Mouse (Mus musculus) kidney, embryonic 14.5 days (tissue): ENCODE data around the gene Emcn. TPM values are rescaled to one million over a fixed set of nuclear protein-coding genes. Genes with fewer than 3 reads are reported as not detected.

ENCODE experiments used
- ATAC-seq: fragments of 200-750 bp; cut with Nextera tagmentation; 2 replicates; pipeline ENCODE4 v1.8.0; 2017; ENCODE audit warnings: moderate number of reproducible peaks, mild to moderate bottlenecking, moderate TSS enrichment, moderate library complexity; ENCODE audit not compliant: low FRiP score, low TSS enrichment
- H3K27ac ChIP-seq: fragments of 300-500 bp; sonication (generic); 2 replicates; pipeline ENCODE4 v1.5.1; 2014; ENCODE audit warnings: low read depth, mild to moderate bottlenecking, low read length, moderate library complexity, mixed read lengths
- H3K27me3 ChIP-seq: fragments of 300-500 bp; sonication (generic); 2 replicates; pipeline ENCODE4 v1.6.1; 2014; ENCODE audit warnings: mild to moderate bottlenecking, low read length; ENCODE audit not compliant: control insufficient read depth, insufficient read depth
- H3K36me3 ChIP-seq: fragments of 300-500 bp; sonication (generic); 2 replicates; pipeline ENCODE4 v1.6.1; 2014; ENCODE audit warnings: low read length, mixed read lengths; ENCODE audit not compliant: control insufficient read depth, insufficient read depth
- H3K4me1 ChIP-seq: fragments of 300-500 bp; sonication (generic); 2 replicates; pipeline ENCODE4 v1.6.1; 2014; ENCODE audit warnings: low read length, mixed read lengths; ENCODE audit not compliant: control insufficient read depth, insufficient read depth
- H3K4me2 ChIP-seq: fragments of 300-500 bp; sonication (generic); replicated peaks from 2 replicates; pipeline ENCODE4 v1.6.1; 2014; ENCODE audit warnings: low read depth, mild to moderate bottlenecking, low read length
- H3K4me3 ChIP-seq: fragments of 300-500 bp; sonication (generic); 2 replicates; pipeline ENCODE4 v1.5.1; 2014; ENCODE audit warnings: mild to moderate bottlenecking, low read length
- H3K9ac ChIP-seq: fragments of 300-500 bp; sonication (generic); 2 replicates; pipeline ENCODE4 v1.6.1; 2014; ENCODE audit warnings: low read depth, mild to moderate bottlenecking, low read length, moderate library complexity
- H3K9me3 ChIP-seq: fragments of 300-500 bp; sonication (generic); 2 replicates; pipeline ENCODE4 v1.6.1; 2016; ENCODE audit warnings: low read length; ENCODE audit not compliant: control insufficient read depth
- WGBS: fragments of 180-500 bp; shearing (Covaris S2); extraction: QIAGEN DNeasy Blood & Tissue Kit; methylation state at CpG from one replicate; pipeline ENCODE4 v1.1.7; 2014; 5-methylcytosine and 5-hydroxymethylcytosine counted together
- polyA plus RNA-seq: library from polyadenylated mRNA; unstranded; fragments of >200 nt; fragmentation: Nextera tagmentation; extraction: Ambion mirVana; gene quantifications from 2 replicates; pipeline ENCODE4 v1.2.1, GENCODE M21; 2014

Emcn gene
- polyA plus RNA-seq: 94.7 and 114 TPM in 2 replicates

DNA sequence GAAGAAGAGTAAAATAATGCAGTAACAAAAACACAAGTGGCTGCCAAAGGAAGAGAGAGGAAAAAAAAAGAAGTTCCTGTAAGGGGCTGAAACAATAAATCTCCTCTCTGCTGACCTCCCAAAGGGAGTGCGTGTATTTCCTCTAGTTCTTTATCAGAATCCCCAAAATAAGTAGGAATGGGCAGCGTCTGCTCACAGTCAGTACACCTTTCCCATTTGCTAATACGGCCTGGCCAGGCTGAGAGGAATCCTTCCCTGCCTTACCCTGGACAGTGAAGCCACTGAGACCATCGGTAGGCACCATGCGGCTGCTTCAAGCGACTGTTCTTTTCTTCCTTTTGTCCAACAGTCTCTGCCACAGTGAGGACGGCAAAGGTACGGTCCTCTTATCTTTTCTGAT, at the start of gene Emcn:
Gene Emcn (plus strand): TSS at position 130 of the 400 bp plus-strand sequence.
- WGBS: 42% methylated on average over 8 of the region's 8 CpGs
- Histone ChIP-seq H3K9ac (peak within 1 kb of the TSS; percentile 19; the same call in 1 of the 2 replicates), H3K4me3 (peak within 1 kb of the TSS; percentile 28), H3K27me3 (no peaks in the 10 kb centered on the region), H3K4me1 (no peaks in the 10 kb centered on the region), H3K9me3 (no peaks in the 10 kb centered on the region), H3K4me2 (peak within 1 kb of the TSS; percentile 12; the same call in 1 of the 2 replicates), H3K36me3 (no peaks in the 10 kb centered on the region), H3K27ac (peak within 1 kb of the TSS; percentile 65; the same call in 1 of the 2 replicates)
- ATAC-seq: peak; percentile 49; the same call in 1 of the 2 replicates

DNA sequence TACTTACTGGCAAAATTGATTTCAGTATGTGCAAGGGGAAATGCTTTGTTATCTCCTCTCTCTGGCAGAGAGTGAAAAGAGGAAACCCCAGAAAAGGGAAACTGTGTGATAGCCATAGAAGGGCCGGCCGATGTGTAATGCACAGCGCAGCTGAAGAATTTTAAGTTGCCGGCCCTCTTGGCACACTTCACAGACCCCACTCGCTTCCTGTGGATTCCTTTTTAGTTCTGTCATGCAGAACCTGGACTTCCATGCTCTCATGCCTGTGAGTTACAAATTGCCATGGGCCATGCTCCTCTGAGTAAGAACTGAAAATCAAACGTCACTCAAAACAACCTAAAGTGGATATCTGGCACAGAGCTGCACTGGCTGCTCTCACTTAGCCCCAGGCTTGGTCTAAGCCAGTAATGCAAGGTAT, 47.7 kb upstream of the Emcn start:
- no peak overlapping the region for H3K4me3 ChIP-seq
- H3K27me3 ChIP-seq: no peaks in the 10 kb centered on the region
- H3K9me3 ChIP-seq: no peaks in the 10 kb centered on the region
- no peak overlapping the region for H3K27ac ChIP-seq
- H3K9ac ChIP-seq: no peak overlapping the region
- 0 out of 2 replicates have a peak, but pooled peaks have one; percentile 24 for ATAC-seq
- H3K4me1 ChIP-seq: peaks cover 15% of the 10 kb centered on the region; the same call in 1 of the 2 replicates
- no peaks in the 10 kb centered on the region for H3K36me3 ChIP-seq
- peak overlapping the region; percentile 19; the same call in 1 of the 2 replicates for H3K4me2 ChIP-seq
- WGBS: 34% methylated on average over 6 of the region's 6 CpGs

DNA sequence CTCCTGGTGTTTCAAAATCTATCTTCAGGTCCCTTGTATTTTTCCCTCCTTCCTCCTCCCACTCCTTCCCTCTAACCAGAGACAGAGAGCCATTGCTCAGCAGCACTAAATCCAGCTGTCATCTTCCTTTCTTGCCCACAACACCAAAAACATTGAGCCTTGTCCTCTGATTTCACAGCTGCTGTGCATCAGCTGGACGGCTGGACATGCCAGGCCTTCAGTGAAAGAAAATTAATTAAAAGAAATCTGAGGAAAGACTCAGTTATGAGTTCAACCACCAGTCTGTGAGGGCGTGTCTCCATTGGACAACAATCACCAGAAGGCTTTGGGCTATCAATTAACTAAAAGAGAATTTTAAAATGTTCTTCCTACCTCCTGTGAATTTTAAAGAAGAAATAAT, 42.6 kb upstream of the Emcn start:
- Histone ChIP-seq H3K36me3 (no peaks in the 10 kb centered on the region), H3K27me3 (no peaks in the 10 kb centered on the region), H3K9ac (no peak overlapping the region), H3K9me3 (no peaks in the 10 kb centered on the region), H3K4me3 (no peak overlapping the region), H3K4me1 (peaks cover 3% of the 10 kb centered on the region; the same call in 1 of the 2 replicates), H3K27ac (no peak overlapping the region), H3K4me2 (no peak overlapping the region)
- 30% methylated on average over 2 of the region's 2 CpGs for WGBS
- ATAC-seq: peak; percentile 51; the same call in 1 of the 2 replicates

DNA sequence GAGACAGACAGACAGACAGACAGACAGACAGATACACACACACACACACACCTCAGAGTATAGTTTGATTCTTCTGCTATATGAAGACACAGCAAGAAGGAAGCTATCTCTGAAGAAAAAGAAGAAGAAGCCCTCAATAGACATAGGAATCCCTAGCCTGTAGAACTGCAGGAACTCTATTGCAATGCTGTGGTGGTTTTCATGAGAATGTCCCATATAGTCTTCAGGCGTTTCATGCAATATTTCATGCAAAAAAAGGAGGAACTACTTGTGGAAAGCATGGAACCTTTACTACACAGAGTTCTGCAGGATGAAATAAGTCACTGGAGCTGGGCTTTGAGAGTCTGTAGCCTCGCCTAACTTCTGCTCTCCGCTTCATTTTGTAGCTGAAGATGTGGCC, 40.7 kb upstream of the Emcn start:
- H3K36me3 ChIP-seq: no peaks in the 10 kb centered on the region
- H3K9ac ChIP-seq: no peak overlapping the region
- 71% methylated on average over 3 of the region's 3 CpGs for WGBS
- H3K4me2 ChIP-seq: no peak overlapping the region
- H3K4me3 ChIP-seq: no peak overlapping the region
- H3K27ac ChIP-seq: no peak overlapping the region
- no peaks in the 10 kb centered on the region for H3K9me3 ChIP-seq
- no peak for ATAC-seq
- H3K27me3 ChIP-seq: no peaks in the 10 kb centered on the region
- H3K4me1 ChIP-seq: peaks cover 3% of the 10 kb centered on the region; the same call in 1 of the 2 replicates

DNA sequence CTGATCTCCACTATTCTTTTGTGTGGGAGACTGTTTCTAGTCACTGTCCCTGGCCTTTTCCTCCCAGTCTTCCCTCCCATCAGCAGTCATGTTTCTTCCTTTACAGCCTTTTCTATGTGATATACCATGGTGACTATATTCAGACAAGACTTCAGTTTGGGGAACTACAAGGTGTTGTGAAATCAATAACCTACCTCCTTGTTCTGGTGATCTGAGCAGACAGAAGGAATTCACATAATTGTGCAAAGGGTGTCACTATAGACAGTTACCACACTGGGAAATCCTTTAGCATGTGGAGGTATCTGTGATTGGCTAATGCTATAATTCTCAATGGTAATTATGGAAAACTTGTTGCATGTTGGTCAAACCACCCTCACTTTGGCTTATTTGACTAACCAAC, 39.7 kb upstream of the Emcn start:
- H3K9me3 ChIP-seq: no peaks in the 10 kb centered on the region
- H3K36me3 ChIP-seq: no peaks in the 10 kb centered on the region
- no peak overlapping the region for H3K4me2 ChIP-seq
- no peaks in the 10 kb centered on the region for H3K27me3 ChIP-seq
- H3K4me3 ChIP-seq: no peak overlapping the region
- H3K9ac ChIP-seq: no peak overlapping the region
- H3K4me1 ChIP-seq: peaks cover 3% of the 10 kb centered on the region; the same call in 1 of the 2 replicates
- no peak for ATAC-seq
- H3K27ac ChIP-seq: no peak overlapping the region

DNA sequence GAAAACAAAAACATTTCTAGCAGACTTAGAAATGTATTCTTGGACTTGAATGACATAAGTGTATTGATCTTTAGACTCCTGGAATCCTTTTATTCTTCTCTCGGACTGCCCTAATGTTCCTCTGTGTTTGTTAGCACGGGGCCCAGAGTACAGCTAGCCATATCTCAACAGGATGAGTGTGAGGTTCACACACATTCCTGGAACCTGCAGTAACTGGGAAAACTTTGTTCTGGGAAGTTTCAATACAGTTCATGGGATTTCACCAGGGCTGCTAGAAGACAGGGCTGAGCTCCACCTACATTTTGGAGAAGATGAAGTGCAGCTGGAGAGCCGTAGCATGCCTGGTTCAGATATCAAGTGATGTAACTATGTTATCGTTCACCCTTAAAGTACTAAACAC, 38.1 kb upstream of the Emcn start:
- Histone ChIP-seq H3K4me3 (no peak overlapping the region), H3K27me3 (no peaks in the 10 kb centered on the region)
- 57% methylated on average over 4 of the region's 4 CpGs for WGBS

DNA sequence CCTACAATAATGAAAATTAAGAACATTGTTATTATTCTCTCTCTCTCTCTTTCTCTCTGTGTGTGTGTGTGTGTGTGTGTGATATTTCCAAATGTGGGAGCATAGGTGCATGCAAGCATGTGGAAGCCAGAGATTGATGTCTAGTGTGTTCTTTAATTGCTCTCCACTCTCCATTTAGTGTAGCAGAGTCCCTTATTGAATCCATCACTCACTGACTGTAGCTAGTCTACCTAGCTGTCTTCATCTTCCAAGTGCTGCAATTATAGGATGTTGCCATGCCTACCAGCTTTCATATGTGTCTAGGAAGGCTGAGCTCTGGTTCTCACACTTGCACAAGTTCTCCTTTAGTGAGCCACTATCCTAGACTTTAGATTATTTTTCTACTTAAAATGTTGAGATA, 30.9 kb upstream of the Emcn start:
- no peaks in the 10 kb centered on the region for H3K27me3 ChIP-seq
- no peaks in the 10 kb centered on the region for H3K4me1 ChIP-seq
- no peaks in the 10 kb centered on the region for H3K9me3 ChIP-seq
- no peak overlapping the region for H3K4me3 ChIP-seq
- no peak overlapping the region for H3K9ac ChIP-seq
- no peak for ATAC-seq
- no peak overlapping the region for H3K27ac ChIP-seq
- no peaks in the 10 kb centered on the region for H3K36me3 ChIP-seq
- H3K4me2 ChIP-seq: no peak overlapping the region

More for the DNA sequence above, 38.1 kb upstream of the Emcn start:
- Histone ChIP-seq H3K36me3 (no peaks in the 10 kb centered on the region), H3K9me3 (no peaks in the 10 kb centered on the region), H3K4me2 (no peak overlapping the region), H3K27ac (no peak overlapping the region), H3K9ac (no peak overlapping the region), H3K4me1 (peaks cover 3% of the 10 kb centered on the region; the same call in 1 of the 2 replicates)
- no peak for ATAC-seq

DNA sequence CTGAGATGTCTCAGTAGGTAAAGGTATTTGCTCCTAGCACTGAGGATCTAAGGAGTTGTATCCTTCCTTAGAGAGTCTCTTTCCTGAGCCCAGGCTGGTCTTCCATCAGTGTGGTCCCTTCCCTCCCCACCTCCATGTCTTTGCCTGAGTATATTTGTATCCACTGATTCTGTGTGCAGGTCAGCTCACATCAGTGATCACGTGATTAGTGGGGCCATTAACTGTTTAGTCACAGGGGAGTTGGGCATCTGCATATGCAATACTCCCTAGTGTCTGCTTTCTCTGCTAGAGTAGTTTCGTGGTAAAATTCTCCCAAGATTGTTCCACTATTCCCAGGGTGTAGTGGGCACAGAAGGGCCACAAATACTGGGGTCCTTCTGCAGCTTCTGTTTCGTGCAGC, 28.3 kb upstream of the Emcn start:
- ATAC-seq: no peak
- H3K4me1 ChIP-seq: no peaks in the 10 kb centered on the region
- no peaks in the 10 kb centered on the region for H3K36me3 ChIP-seq
- H3K27ac ChIP-seq: no peak overlapping the region
- H3K4me3 ChIP-seq: no peak overlapping the region
- no peak overlapping the region for H3K4me2 ChIP-seq
- H3K27me3 ChIP-seq: no peaks in the 10 kb centered on the region
- H3K9ac ChIP-seq: no peak overlapping the region
- no peaks in the 10 kb centered on the region for H3K9me3 ChIP-seq
- 64% methylated on average over 3 of the region's 3 CpGs for WGBS

DNA sequence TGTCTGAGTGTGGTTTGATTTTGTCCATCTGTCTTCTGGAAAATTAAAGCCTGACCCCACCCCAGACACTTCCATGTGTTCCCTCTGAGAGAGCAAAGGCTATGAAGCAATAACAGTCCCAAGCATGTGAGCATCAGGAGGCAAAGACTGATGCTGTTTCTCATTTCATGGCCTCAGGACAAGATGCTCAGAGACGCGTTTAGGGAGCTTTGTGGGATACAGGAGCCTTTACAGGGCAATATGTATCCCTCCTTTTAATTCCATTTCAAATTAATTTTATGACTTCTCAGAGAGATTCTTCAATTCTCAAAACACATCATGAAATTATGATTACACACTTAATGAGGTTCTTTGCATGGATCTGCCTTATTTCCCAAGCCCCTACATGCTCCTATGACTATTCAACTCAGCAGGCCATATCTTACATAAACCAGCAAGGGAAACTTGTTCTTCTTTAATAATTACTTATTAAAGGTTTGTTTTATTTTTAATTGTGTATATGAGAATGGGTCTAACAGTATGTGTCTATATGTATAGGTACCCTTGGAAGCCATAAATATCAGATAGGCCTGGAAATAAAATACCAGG, 27.0 kb upstream of the Emcn start:
- no peaks in the 10 kb centered on the region for H3K9me3 ChIP-seq
- no peak overlapping the region for H3K27ac ChIP-seq
- no peak overlapping the region for H3K9ac ChIP-seq
- no peaks in the 10 kb centered on the region for H3K4me1 ChIP-seq
- 95% methylated on average over 2 of the region's 2 CpGs for WGBS
- no peak overlapping the region for H3K4me2 ChIP-seq
- ATAC-seq: no peak
- H3K27me3 ChIP-seq: no peaks in the 10 kb centered on the region
- H3K36me3 ChIP-seq: no peaks in the 10 kb centered on the region
- H3K4me3 ChIP-seq: no peak overlapping the region
